Mouse (Mus musculus) embryonic facial prominence, embryonic 14.5 days (tissue): Measurements from ENCODE around the gene Slc6a19. TPM values are rescaled to one million over a fixed set of nuclear protein-coding genes. Genes with fewer than 3 reads are reported as not detected.
A peak's percentile ranks its signal among the peaks of the same experiment; 100 is the strongest.
"Not testable (repeated sequence)": the region's sequence is repeated elsewhere in the genome, so short reads cannot be mapped to it uniquely, and the experiment has no call there.

Experiments used
- ATAC-seq: fragments of 200-750 bp; cut with Nextera tagmentation; 2 replicates; pipeline ENCODE4 v1.8.0; 2017; ENCODE audit warnings: low read depth, moderate number of reproducible peaks, moderate TSS enrichment
- DNase-seq: peaks from one replicate; pipeline ENCODE4 v3.0.0-alpha.2; 2015; ENCODE audit warnings: low spot score
- H3K27ac ChIP-seq: fragments of 300-500 bp; sonication (generic); replicated peaks from 2 replicates; pipeline ENCODE4 v1.5.1; 2014; ENCODE audit warnings: low read depth, mild to moderate bottlenecking, low read length, moderate library complexity
- H3K27me3 ChIP-seq: fragments of 300-500 bp; sonication (generic); replicated peaks from 2 replicates; pipeline ENCODE4 v1.6.1; 2014; ENCODE audit warnings: low read length; ENCODE audit not compliant: control insufficient read depth, insufficient read depth
- H3K36me3 ChIP-seq: fragments of 300-500 bp; sonication (generic); 2 replicates; pipeline ENCODE4 v1.6.1; 2014; ENCODE audit warnings: low read length, mixed read lengths; ENCODE audit not compliant: control insufficient read depth, insufficient read depth
- H3K4me1 ChIP-seq: fragments of 300-500 bp; sonication (generic); 2 replicates; pipeline ENCODE4 v1.6.1; 2014; ENCODE audit warnings: antibody characterized with exemption, low read length; ENCODE audit not compliant: control insufficient read depth, insufficient read depth
- H3K4me2 ChIP-seq: fragments of 300-500 bp; sonication (generic); 2 replicates; pipeline ENCODE4 v1.6.1; 2014; ENCODE audit warnings: low read depth, mild to moderate bottlenecking, low read length, moderate library complexity, mixed read lengths
- H3K4me3 ChIP-seq: fragments of 300-500 bp; sonication (generic); 2 replicates; pipeline ENCODE4 v1.5.1; 2014; ENCODE audit warnings: low read depth, mild to moderate bottlenecking, low read length
- H3K9ac ChIP-seq: fragments of 300-500 bp; sonication (generic); 2 replicates; pipeline ENCODE4 v1.6.1; 2014; ENCODE audit warnings: low read depth, mild to moderate bottlenecking, low read length, moderate library complexity, mixed read lengths
- H3K9me3 ChIP-seq: fragments of 300-500 bp; sonication (generic); 2 replicates; pipeline ENCODE4 v1.6.1; 2016; ENCODE audit warnings: low read length; ENCODE audit not compliant: control insufficient read depth
- WGBS: fragments of 180-500 bp; shearing (Covaris S2); extraction: QIAGEN DNeasy Blood & Tissue Kit; methylation state at CpG from one replicate; pipeline ENCODE4 v1.1.7; 2014; 5-methylcytosine and 5-hydroxymethylcytosine counted together
- polyA plus RNA-seq: library from polyadenylated mRNA; unstranded; fragments of >200 nt; fragmentation: Nextera tagmentation; extraction: Ambion mirVana; gene quantifications from 2 replicates; pipeline ENCODE4 v1.2.1, GENCODE M21; 2014

Gene Slc6a19
- polyA plus RNA-seq: 0.38 and 0.40 TPM in 2 replicates

DNA sequence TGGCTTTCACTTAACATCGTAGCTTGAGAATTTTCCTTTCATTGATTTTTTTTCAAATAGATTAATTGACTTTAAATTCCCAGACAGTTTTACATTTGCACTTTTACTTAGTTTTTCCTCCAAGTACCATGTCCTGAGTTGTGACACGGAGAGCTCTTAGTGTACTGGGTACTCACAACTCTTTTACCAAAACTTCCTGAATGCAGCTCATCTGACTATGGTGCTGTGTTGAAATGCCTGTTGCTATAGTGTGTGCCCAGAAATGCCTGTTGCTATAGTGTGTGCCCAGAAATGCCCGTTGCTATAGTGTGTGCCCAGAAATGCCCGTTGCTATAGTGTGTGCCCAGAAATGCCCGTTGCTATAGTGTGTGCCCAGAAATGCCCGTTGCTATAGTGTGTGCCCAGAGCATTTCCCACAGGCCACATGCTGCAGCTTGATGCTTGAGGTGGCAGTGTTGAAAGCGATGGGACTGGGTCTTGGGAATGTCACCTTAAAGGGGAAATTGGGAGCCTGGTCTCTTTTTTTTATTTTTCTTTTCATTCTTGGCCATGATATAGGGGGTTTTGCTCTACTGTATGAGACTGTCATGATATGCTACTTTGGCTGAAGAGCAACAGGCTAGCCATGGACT, at the start of gene Slc6a19:
Slc6a19 (minus strand) TSS at position 172 of the 632 bp plus-strand sequence.
- ATAC-seq: no peak
- H3K9me3 ChIP-seq: no peaks in the 10 kb centered on the region

DNA sequence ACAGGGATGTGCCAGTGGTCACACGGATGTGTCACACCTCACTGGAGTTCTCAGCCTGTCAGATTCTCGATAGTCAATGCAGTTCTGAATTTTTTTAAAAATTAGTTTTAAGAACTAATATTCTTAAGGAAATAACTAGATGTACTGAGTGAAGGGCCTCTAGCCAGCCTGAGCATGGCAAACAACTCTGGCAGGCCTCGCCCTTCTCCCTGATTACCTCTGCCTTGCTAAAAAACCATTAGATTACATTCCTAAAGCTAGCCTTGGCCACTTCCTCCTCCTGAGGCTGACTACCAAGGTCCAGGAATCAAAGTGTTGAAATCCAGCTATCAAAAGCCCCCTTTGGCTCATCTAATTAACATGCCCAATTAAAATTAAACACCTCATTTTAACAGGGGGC, 46.6 kb upstream of the Slc6a19 start:
- no peak overlapping the region for H3K4me3 ChIP-seq
- no peaks in the 10 kb centered on the region for H3K36me3 ChIP-seq
- no peaks in the 10 kb centered on the region for H3K27me3 ChIP-seq
- 95% methylated on average over 3 of the region's 3 CpGs for WGBS
- peaks cover 14% of the 10 kb centered on the region for H3K4me1 ChIP-seq
- H3K4me2 ChIP-seq: no peak overlapping the region
- no peaks in the 10 kb centered on the region for H3K9me3 ChIP-seq
- DNase-seq: no peak
- no peak overlapping the region for H3K27ac ChIP-seq
- ATAC-seq: no peak
- H3K9ac ChIP-seq: no peak overlapping the region

More for the DNA sequence above, at the start of gene Slc6a19:
- Histone ChIP-seq H3K27me3 (no peaks in the 10 kb centered on the region), H3K4me1 (no peaks in the 10 kb centered on the region), H3K4me2 (no peak within 1 kb of the TSS), H3K36me3 (no peaks in the 10 kb centered on the region), H3K27ac (no peak within 1 kb of the TSS), H3K9ac (no peak within 1 kb of the TSS), H3K4me3 (no peak within 1 kb of the TSS)
- WGBS: 87% methylated on average over 7 of the region's 7 CpGs
- DNase-seq: no peak

DNA sequence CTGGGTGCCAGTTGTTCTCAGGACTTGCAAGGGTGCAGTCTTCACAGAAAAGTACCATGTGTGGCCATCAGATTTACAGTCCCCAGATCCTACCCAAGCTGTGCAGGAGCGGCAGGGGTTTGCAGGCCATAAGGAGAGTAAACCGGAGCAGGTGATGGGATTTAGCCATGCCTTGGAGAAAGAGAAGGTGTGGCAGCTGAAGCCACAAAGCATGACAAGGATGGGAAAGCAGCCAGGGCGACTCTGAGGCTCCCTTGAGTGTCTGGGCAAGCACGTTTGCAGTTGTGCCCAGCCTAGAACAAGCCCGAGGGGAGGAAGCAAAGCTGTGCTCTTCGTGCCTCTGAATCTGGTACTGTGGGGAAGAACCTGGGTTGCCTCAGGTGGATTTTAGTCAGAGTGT, 45.8 kb upstream of the Slc6a19 start:
- Histone ChIP-seq H3K4me1 (peaks cover 14% of the 10 kb centered on the region), H3K9ac (no peak overlapping the region), H3K27me3 (no peaks in the 10 kb centered on the region), H3K36me3 (no peaks in the 10 kb centered on the region), H3K4me2 (no peak overlapping the region), H3K27ac (no peak overlapping the region), H3K9me3 (no peaks in the 10 kb centered on the region), H3K4me3 (no peak overlapping the region)
- 64% methylated on average over 6 of the region's 6 CpGs for WGBS
- DNase-seq (peak; percentile 48), ATAC-seq (peak; percentile 31; the same call in 1 of the 2 replicates)

DNA sequence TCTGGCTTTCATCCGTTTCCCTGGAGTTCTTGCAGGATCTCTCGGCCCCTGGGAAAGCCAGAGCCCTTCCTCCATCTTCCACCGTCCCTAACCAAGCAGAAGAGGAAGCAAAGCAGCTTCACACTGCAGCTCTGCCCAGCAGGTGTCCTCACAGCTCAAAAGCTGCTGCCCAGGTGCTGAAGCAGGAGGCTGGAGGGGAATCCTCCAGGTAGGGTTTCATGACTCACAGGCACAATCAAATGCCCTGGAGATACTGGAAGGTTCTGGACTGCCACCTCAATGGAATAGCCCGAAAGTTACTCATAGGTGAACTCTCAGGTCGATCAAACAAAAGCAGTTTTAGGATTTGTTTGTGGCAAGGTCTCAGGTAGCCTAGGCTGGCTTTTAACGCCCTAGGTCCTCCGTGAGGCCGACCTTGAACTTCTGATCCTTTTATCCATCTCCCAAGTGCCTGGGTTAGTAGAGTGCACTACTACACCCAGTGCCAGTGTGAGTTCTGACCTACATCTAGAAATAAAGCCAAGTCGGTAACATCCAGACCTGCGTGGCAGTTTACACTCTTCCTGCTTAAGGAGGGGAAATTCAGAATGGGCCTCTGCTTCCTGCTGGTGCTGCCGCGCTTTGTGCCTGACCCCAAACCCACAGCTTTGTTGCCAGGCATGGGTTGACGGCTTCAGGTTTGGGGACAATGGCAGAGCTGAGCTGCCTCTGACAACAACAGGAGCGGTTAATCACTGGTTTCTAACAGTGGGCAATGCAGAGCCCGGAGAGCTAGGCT, 44.2 kb upstream of the Slc6a19 start:
- peak; percentile 4; the same call in 1 of the 2 replicates for ATAC-seq
- 0 out of 2 replicates have a peak overlapping the region, but pooled peaks have one; percentile 7 for H3K27ac ChIP-seq
- no peak overlapping the region for H3K4me3 ChIP-seq
- H3K27me3 ChIP-seq: no peaks in the 10 kb centered on the region
- no peaks in the 10 kb centered on the region for H3K36me3 ChIP-seq
- peaks cover 14% of the 10 kb centered on the region for H3K4me1 ChIP-seq
- DNase-seq: no peak
- H3K9me3 ChIP-seq: no peaks in the 10 kb centered on the region
- H3K9ac ChIP-seq: no peak overlapping the region; the same call in 1 of the 2 replicates
- no peak overlapping the region for H3K4me2 ChIP-seq
- WGBS: 41% methylated on average over 15 of the region's 15 CpGs

DNA sequence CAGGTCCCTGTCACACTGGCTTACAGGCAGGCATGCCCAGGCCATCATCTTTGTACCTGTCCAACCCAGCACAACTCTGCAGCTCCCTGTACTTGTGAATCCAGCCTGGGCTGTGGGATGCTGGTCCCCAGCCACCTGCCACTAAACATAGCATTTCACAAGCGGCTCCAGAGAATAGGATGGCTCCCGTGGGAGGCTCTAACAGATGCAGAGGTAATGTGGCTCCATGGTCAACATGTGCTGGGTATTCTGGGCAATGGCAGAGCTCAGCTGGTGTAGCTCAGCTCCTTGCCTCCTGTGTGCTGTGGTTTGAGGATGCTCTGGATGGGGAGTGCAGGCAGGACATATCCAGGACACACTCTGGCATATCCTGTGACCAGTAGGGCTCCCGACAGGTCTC, 39.0 kb upstream of the Slc6a19 start:
- H3K36me3 ChIP-seq: no peaks in the 10 kb centered on the region
- DNase-seq (no peak), ATAC-seq (peak; percentile 19; the same call in 1 of the 2 replicates)
- H3K4me3 ChIP-seq: no peak overlapping the region
- H3K27ac ChIP-seq: no peak overlapping the region
- no peaks in the 10 kb centered on the region for H3K4me1 ChIP-seq
- 79% methylated on average over 3 of the region's 3 CpGs for WGBS
- H3K9me3 ChIP-seq: no peaks in the 10 kb centered on the region
- no peak overlapping the region for H3K9ac ChIP-seq
- H3K27me3 ChIP-seq: no peaks in the 10 kb centered on the region
- H3K4me2 ChIP-seq: no peak overlapping the region

DNA sequence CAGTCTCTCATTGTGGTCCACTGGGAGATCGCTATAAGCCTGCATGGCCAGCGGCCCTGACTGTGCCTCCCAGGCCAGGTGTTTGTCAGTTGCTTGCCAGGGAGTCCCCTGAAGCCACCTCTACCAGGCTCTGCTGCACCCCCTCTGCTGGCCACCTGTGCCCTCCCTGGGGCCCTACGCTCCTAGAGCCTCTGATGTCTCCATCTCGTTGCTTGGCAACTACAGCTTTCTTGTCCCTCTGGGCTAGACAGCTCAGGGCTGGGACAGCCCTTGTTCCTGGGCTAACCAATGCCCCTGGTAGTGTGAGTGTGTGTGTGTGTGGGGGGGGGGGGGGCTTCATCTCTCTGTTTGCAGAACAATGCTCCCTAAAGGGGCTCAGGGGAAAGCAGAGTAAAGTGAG, 38.3 kb upstream of the Slc6a19 start:
- no peak overlapping the region for H3K27ac ChIP-seq
- H3K9me3 ChIP-seq: no peaks in the 10 kb centered on the region
- no peak overlapping the region for H3K4me2 ChIP-seq
- peak; percentile 85 for ATAC-seq
- DNase-seq: no peak
- H3K9ac ChIP-seq: no peak overlapping the region
- H3K36me3 ChIP-seq: no peaks in the 10 kb centered on the region
- H3K4me3 ChIP-seq: no peak overlapping the region
- H3K4me1 ChIP-seq: no peaks in the 10 kb centered on the region
- H3K27me3 ChIP-seq: no peaks in the 10 kb centered on the region
- 50% methylated on average over 2 of the region's 4 CpGs for WGBS

DNA sequence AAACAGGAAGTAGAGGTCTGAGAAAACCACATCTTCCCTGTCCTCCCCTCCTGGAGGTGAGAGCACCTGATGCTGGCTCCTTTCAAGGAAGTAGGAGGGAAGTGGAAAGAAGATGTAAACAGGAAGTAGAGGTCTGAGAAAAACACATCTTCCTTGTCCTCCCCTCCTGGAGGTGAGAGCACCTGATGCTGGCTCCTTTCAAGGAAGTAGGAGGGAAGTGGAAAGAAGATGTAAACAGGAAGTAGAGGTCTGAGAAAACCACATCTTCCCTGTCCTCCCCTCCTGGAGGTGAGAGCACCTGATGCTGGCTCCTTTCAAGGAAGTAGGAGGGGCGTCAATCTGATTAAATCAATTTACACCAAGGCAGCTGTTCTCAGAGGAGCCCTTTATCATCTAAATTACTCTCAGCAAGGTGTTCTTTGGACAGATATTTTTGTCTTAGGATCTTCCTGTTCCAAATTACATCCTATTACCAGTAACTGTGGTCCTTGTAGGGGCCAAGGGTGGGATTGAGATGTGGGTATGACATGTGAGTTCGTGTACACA, 35.8 kb upstream of the Slc6a19 start:
- H3K36me3 ChIP-seq, H3K9ac ChIP-seq, H3K27ac ChIP-seq, H3K4me2 ChIP-seq, H3K9me3 ChIP-seq, DNase-seq, H3K4me1 ChIP-seq, H3K27me3 ChIP-seq, H3K4me3 ChIP-seq, ATAC-seq: not testable (repeated sequence)
- WGBS: 37% methylated on average over 2 of the region's 2 CpGs

DNA sequence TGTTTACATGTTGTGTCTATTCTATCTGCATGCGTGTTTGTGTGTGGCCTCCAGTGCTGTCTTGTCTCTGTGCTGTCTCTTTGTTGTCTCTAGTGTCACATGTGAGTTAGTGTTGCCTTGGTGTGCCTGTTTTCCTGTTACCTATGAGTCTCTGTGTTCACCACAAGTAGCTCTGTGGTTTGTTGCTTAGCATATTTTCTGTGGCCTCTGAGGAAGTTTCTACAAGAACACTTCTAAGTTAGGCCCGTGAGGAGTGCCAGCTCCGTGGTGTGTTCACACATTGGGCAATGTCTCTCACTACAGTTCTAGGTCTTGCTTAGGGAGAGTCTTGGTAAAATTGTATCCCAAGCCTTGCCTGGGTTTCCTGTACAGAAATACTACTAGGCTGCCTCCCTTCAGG, 32.3 kb upstream of the Slc6a19 start:
- no peak overlapping the region for H3K27ac ChIP-seq

More for the DNA sequence above, 32.3 kb upstream of the Slc6a19 start:
- 86% methylated on average over 3 of the region's 3 CpGs for WGBS
- no peak overlapping the region for H3K4me2 ChIP-seq
- no peak for DNase-seq
- no peak overlapping the region for H3K9ac ChIP-seq
- peaks cover 10% of the 10 kb centered on the region; the same call in 1 of the 2 replicates for H3K27me3 ChIP-seq
- H3K36me3 ChIP-seq: no peaks in the 10 kb centered on the region
- no peaks in the 10 kb centered on the region for H3K9me3 ChIP-seq
- H3K4me3 ChIP-seq: no peak overlapping the region
- ATAC-seq: no peak
- H3K4me1 ChIP-seq: no peaks in the 10 kb centered on the region
